Mouse (Mus musculus): ENCODE measurements around the gene Notch3.

- no peak for TF ChIP-seq GATA1 (IDR thresholded peaks at IDR 0.05; ENCODE audit: borderline replicate concordance, low read length)
- no peak for TF ChIP-seq FLI1 (IDR thresholded peaks at IDR 0.05; ENCODE audit: low read length)
Measured at GRCm38 (mm10) chr17:32207586-32208245, 41.1 kb upstream of the Notch3 start.

Data from megakaryocyte, embryonic 14.5 days (primary cell).